Mouse (Mus musculus): ENCODE results near the gene Gm20929.
"Not testable (repeated sequence)": the region's sequence is repeated elsewhere in the genome, so short reads cannot be mapped to it uniquely, and the experiment has no call there.

The Gm20929 gene

DNA sequence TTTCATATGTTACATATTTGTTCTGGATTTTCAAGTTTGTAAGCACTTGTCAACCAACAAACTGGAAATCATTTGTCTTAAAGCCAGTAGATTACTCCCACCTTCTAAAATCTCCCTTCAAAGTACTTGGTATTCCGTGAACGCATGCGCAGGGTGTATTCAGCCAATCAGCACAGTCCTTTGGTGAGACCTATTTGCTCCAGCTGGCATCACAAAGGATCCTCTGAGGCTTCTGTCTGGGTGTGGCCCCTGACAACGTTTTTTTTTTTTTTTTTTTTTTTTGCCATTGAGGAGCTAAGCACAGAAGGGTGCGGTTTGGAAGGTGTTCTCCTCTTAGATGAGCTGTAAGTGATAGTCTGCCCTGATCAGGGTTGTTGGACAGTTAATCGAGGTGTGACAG, at the start of gene Gm20929:
Gene Gm20929, plus strand, starts transcription at position 301 of the 400 bp plus-strand sequence.
- not testable (repeated sequence) for ATAC-seq (ENCODE audit: low TSS enrichment)

All from frontal cortex, adult (tissue).